Mouse (Mus musculus) liver, adult 2 months (tissue): Measurements from ENCODE around the gene Zfp777.

ENCODE experiments used
- CTCF ChIP-seq: fragments of 200-500 bp; IDR thresholded peaks from 2 replicates; pipeline ENCODE4 v1.5.1; 2011; ENCODE audit warnings: low read depth, low read length, control low read depth
- POLR2A ChIP-seq: fragments of 200-500 bp; IDR thresholded peaks from 2 replicates; pipeline ENCODE4 v1.6.1; 2011; ENCODE audit warnings: low read length, control low read depth; ENCODE audit not compliant: insufficient read depth; ENCODE audit errors: extremely low read depth

GRCm38 (mm10) chr6:47995661-47996060 lies 53.0 kb downstream of the Zfp777 start:
- no peak for TF ChIP-seq CTCF
- TF ChIP-seq POLR2A = no peak
